In the genomic region with DNA sequence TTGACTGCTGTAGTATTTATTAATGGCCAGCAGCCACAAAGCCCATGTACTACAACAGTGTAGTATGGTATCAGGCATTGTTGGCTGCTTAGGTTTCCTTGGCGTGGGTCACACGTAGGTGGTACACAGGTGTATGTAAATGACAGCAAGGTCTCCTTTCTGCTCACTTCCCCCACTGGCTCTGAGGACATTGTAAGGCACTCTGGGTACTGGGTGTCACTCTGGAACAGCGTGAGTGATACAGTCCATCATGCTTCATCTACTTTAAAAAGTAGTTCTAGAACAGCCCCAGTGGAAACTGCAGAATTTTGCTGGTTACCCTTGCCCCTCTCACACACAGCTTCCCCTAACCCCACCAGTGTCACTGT, we compare ENCODE assay signal across 19 mouse cellular contexts.
"Had no signal": no experiment of that assay in that cellular context is flagged by ENCODE, and none has a peak within 500 bp of the region (broad histone marks: within the 10 kb centered on the region; RNA-seq: fewer than 3 reads in every experiment).

No protein-coding gene starts in this region.

- H3K27me3 ChIP-seq: intestine, embryonic 15.5 days; liver, embryonic 15.5 days; neural tube, embryonic 12.5 days; neural tube, embryonic 15.5 days had no signal

- DNase-seq: kidney, adult 18-20 months; kidney, adult 9 months; kidney, postnatal 14 days; layer of hippocampus, adult 9-11 months; lung, adult 2 months; lung, postnatal 14 days; lung, postnatal 4 days; right cerebral cortex, adult 18-20 months; right cerebral cortex, postnatal 14 days; right cerebral cortex, postnatal 4 days had no signal

- H3K36me3 ChIP-seq: intestine, embryonic 15.5 days; limb, embryonic 15.5 days; liver, embryonic 15.5 days; neural tube, embryonic 12.5 days; neural tube, embryonic 15.5 days had no signal

- H3K4me2 ChIP-seq: intestine, embryonic 15.5 days; limb, embryonic 15.5 days; liver, embryonic 11.5 days; liver, embryonic 15.5 days; midbrain, embryonic 11.5 days; neural tube, embryonic 12.5 days; neural tube, embryonic 15.5 days had no signal

- H3K9ac ChIP-seq: intestine, embryonic 15.5 days; limb, embryonic 15.5 days; liver, embryonic 15.5 days; neural tube, embryonic 12.5 days; neural tube, embryonic 15.5 days had no signal

- ATAC-seq: intestine, embryonic 15.5 days had no signal

- H3K9me3 ChIP-seq: intestine, embryonic 15.5 days; limb, embryonic 15.5 days; liver, embryonic 15.5 days; neural tube, embryonic 12.5 days; neural tube, embryonic 15.5 days had no signal

- H3K4me3 ChIP-seq: intestine, embryonic 15.5 days; layer of hippocampus, adult 2 months; limb, embryonic 15.5 days; liver, embryonic 15.5 days; neural tube, embryonic 12.5 days; neural tube, embryonic 15.5 days had no signal

- H3K27ac ChIP-seq: intestine, embryonic 15.5 days; layer of hippocampus, adult 2 months; limb, embryonic 15.5 days; liver, embryonic 15.5 days; neural tube, embryonic 12.5 days; neural tube, embryonic 15.5 days; stomach, postnatal 0 days had no signal

- H3K4me1 ChIP-seq: intestine, embryonic 15.5 days; liver, embryonic 15.5 days; neural tube, embryonic 12.5 days had no signal
